Mouse (Mus musculus) left cerebral cortex, adult 18-20 months (tissue): ENCODE data around the gene Myh13. TPM values are rescaled to one million over a fixed set of nuclear protein-coding genes. Genes with fewer than 3 reads are reported as not detected.

Experiments
- DNase-seq, 2 experiments: peaks; one replicate each; pipeline ENCODE4 v3.0.0; 2021 to 2022; ENCODE audit warnings: low spot score in 2 of 2, mixed read lengths in 1 of 2
- total RNA-seq, 2 experiments: library from RNA; stranded (reverse); gene quantifications; 2 replicates each; pipeline ENCODE4 v1.2.3; 2021

Myh13 gene
- total RNA-seq, 2 experiments from 2014 or later: 0.07 to 0.09 TPM

DNA sequence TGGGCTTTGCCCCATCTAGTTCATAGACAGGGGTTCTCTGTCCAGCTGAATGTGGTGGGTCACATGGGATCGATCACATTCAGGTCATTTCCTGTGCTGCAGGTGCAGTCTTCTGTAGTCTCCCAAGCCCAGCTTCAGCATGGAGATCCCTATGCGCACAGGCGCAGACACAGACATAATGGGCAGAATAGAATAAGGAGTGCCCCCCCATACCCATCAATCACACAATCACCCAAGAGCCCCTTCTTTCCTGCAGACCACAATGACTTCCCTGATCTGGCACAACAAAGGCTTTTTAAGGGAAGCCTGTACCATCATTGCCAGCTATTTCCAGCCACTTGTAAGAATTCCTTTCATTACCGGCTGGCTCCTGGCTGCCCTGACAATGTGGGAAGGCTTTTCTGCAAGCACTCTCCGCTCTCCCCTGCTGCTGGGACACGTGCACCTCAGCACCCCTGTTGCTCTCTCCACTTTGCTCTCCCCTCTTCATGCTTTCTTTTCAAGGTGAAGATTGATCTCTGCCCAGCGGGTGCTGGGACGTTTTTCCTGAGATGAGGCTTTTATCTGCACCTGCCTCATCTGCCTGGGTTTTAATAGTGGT, 65.5 kb downstream of the Myh13 start:
- no peak for DNase-seq

DNA sequence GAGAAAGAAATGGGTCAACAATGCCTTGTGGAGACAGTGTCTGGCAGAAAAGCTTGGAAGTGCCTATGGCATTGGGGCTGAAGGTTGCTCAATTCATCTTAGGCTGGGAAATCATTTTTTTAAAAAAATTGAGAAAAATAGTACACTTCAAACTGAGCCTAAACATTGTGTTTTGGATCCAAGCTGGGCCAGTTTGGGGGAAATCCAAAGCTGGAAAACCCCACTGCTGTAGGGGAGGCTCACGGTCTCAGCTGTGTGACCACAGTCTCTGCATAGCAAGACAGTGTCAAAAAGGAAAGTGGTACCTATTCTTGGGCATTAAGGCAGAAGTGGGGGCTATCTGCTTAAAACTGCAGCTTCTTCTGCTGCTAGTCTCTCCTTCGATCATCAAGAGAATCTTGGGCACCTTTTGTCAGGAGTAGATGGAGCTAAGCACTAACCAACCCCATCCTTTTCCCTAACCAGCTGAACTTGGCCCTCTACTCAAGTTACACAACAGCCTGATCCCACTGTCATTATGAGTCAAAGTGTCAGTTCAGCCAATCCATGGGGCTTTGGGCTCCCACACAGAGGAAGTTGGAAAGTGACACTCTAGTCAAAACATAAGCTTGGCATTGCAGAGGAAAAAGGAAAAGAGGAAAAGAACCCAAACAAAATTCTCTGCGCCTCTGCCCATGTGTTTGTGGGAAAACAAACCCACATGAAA, 69.4 kb downstream of the Myh13 start:
- no peak for DNase-seq

DNA sequence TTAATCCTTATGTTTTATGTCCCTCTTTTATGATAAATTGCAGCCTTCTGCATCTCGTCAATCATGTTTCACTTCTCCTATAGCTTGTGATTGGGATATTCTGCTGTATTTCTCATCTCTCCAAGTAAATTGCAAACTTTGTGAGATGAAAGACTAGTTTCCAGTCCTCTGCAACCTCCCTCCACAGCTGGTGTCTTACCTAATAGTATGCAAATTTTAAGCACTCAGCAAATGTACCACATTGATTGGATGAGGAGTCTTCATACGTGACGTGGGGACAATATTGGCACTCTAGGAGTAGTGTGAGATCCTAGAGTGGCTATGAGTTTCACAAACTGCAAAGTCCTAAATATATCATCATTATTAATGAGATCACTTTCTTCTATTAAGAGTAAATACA, 70.9 kb downstream of the Myh13 start:
- no peak for DNase-seq

DNA sequence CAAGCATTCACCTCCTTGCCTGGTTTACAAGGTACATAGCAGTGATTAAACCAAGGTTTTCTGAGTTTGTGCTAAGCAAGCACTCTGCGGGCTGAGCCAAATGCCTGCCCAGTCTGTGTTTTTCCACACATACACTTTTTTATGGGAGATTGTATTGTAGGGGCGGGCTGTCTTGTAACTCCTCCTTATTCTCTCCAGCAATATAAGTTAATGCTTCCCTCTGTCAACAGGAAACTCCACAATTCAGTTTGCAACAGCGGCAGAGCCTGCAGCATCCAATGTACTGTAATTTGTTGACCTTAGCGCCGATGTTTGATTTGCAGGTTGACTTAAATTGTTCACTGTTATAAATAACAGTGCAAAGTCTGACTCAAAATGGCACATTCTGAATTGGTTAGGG, 79.5 kb downstream of the Myh13 start:
- DNase-seq: no peak

DNA sequence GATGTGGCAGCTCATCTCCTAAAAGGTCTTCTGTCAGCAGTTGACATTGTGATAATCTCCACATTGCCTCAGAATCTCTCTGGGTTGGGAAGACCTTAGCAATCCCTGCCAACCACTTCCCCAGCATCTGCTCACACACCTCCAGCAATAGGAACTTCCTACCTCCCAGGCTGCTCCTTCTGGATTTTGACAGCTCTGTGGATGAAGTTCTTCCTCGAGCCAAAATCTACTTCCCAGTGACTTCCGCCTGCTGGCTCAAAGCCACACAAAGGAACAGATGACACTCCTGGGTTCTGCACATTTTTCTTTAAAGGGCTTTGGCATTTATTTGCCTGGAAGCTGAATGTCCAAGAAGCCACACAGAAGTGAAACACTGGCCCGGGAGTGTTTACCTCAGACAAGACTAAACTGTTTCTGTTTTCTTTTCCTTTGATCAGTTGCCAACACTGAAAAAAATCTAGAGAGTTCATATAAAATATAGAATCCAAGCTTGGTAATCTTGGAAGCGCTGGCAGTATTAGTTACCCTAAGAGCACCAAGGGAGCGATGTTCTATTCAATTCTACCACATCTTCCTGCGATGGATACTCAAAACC, 93.0 kb downstream of the Myh13 start:
- DNase-seq: peak; percentile 25 to 30

Other genes starting within 250 kb of the Myh13 start
- gene Myh3, start 243.4 kb upstream of the Myh13 start, total RNA-seq: 1 to 10 TPM; 4.1 to 4.2 TPM
- gene Myh2, start 150.6 kb upstream of the Myh13 start, total RNA-seq: under 1 TPM; 0.82 to 0.93 TPM
- under 1 TPM; 0.28 to 0.37 TPM for gene Myh1, start 121.6 kb upstream of the Myh13 start, total RNA-seq
- under 1 TPM; 0.28 to 0.30 TPM for gene Myh4, start 83.6 kb upstream of the Myh13 start, total RNA-seq
- under 1 TPM; 0.14 to 0.46 TPM for gene Myh8, start 44.5 kb upstream of the Myh13 start, total RNA-seq
- gene Gas7, start 133.8 kb downstream of the Myh13 start, total RNA-seq: 100 to 1,000 TPM; 523 to 544 TPM